In genomic region chr2:79265665-79266064, GRCm38 (mm10) we compare ENCODE assay signal across 8 mouse cellular contexts. TPM values are rescaled to one million over a fixed set of nuclear protein-coding genes. Genes with fewer than 3 reads are reported as not detected.
DNase-seq lines count a peak whose midpoint lies in the region; ATAC-seq and TF ChIP-seq lines count a peak whose summit lies in the region.

No protein-coding gene starts in this region.

- peak; percentile 88 for TF ChIP-seq CTCF in gastrocnemius, adult 2 months (IDR thresholded peaks at IDR 0.05)
- TF ChIP-seq CTCF in thymus, adult 2 months (IDR thresholded peaks at IDR 0.05; ENCODE audit: borderline replicate concordance, control insufficient read depth, extremely low read depth, insufficient read depth, low read length, poor library complexity), result no peak

- no peak for TF ChIP-seq POLR2A in thymus, adult 2 months (IDR thresholded peaks at IDR 0.05; ENCODE audit: control insufficient read depth, extremely low read depth, insufficient read depth, low read length, poor library complexity)

- H3K9me3 ChIP-seq in kidney, embryonic 14.5 days (ENCODE audit: control insufficient read depth, low read length), result no peaks in the 10 kb centered on the region

- peak; percentile 18 for DNase-seq in kidney, adult 11 months
- DNase-seq in MEL-GATA-1-ER (ENCODE audit: extremely low read depth, low read depth), result peak; percentile 49
- peak; percentile 40 for DNase-seq in cerebellum, adult 11 months
- DNase-seq in gastrocnemius, adult 2 months, result peak; percentile 68
- DNase-seq in left cerebral cortex, adult 11 months (ENCODE audit: low spot score), result peak; percentile 50
- DNase-seq in mesoderm, embryonic 11.5 days (ENCODE audit: low read depth, low spot score), result peak; percentile 34
- peak; percentile 86 for DNase-seq in thymus, adult 2 months

- WGBS in kidney, embryonic 14.5 days, result 45% methylated on average over 4 of the region's 4 CpGs
- 41% methylated on average over 4 of the region's 4 CpGs for WGBS in thymus, adult 2 months

- no peak overlapping the region for H3K4me2 ChIP-seq in kidney, embryonic 14.5 days (replicated peaks; ENCODE audit: low read depth, low read length)

- no peak for ATAC-seq in kidney, embryonic 14.5 days (ENCODE audit: low FRiP score, low TSS enrichment)

- H3K27ac ChIP-seq in kidney, embryonic 14.5 days (ENCODE audit: low read depth, low read length), result no peak overlapping the region
- no peak overlapping the region for H3K27ac ChIP-seq in gastrocnemius, adult 2 months
- H3K27ac ChIP-seq in thymus, adult 2 months (ENCODE audit: control insufficient read depth, insufficient read depth, low read length), result no peak overlapping the region

- no peaks in the 10 kb centered on the region for H3K27me3 ChIP-seq in kidney, embryonic 14.5 days (ENCODE audit: control insufficient read depth, insufficient read depth, low read length)
- no peaks in the 10 kb centered on the region for H3K27me3 ChIP-seq in thymus, adult 2 months (ENCODE audit: control insufficient read depth, insufficient read depth, low read length)

- no peaks in the 10 kb centered on the region for H3K36me3 ChIP-seq in kidney, embryonic 14.5 days (ENCODE audit: control insufficient read depth, insufficient read depth, low read length)
- H3K36me3 ChIP-seq in thymus, adult 2 months (ENCODE audit: control insufficient read depth, insufficient read depth, low read length), result peaks cover 10% of the 10 kb centered on the region

- no peak overlapping the region for H3K9ac ChIP-seq in kidney, embryonic 14.5 days (ENCODE audit: low read depth, low read length)

- intact Hi-C loops in gastrocnemius, adult 2 months (cut with DNase I), result loop anchor here (2.0 kb wide), 1 partner anchor 307 kb away; no protein-coding TSS in a partner anchor

- H3K4me1 ChIP-seq in kidney, embryonic 14.5 days (ENCODE audit: control insufficient read depth, insufficient read depth, low read length), result no peaks in the 10 kb centered on the region
- 0 out of 2 replicates have a peak, but pooled peaks cover 2% of the 10 kb centered on the region for H3K4me1 ChIP-seq in thymus, adult 2 months (replicated peaks; ENCODE audit: control insufficient read depth, insufficient read depth, low read length)

- H3K4me3 ChIP-seq in kidney, embryonic 14.5 days (ENCODE audit: low read length), result no peak overlapping the region
- no peak overlapping the region for H3K4me3 ChIP-seq in gastrocnemius, adult 2 months
- no peak overlapping the region for H3K4me3 ChIP-seq in thymus, adult 2 months (ENCODE audit: control insufficient read depth, insufficient read depth, low read length)

RNA-seq across cellular contexts. Expression of gene Itga4, which starts 10.4 kb away (rescaled TPM):
- polyA plus RNA-seq in kidney, embryonic 14.5 days (2014; fragmentation: Nextera tagmentation; extraction: Ambion mirVana), result 4.6 and 7.9 TPM in 2 replicates
- total RNA-seq in gastrocnemius, adult 2 months (2021), result 1 to 10 TPM; 2.8 to 3.4 TPM
- polyA plus RNA-seq in thymus, adult 2 months (2012; rRNA removed), result 26.2 and 27.5 TPM in 2 replicates

Comparison
In these comparisons a context has a peak if more than half of its experiments do, and no peak if none do; other contexts are left out.
1. DNase-seq: peak in every context shown above with its lines; median percentile 86 in thymus, adult 2 months; 68 in gastrocnemius, adult 2 months; 50 in left cerebral cortex, adult 11 months; 49 in MEL-GATA-1-ER; 40 in cerebellum, adult 11 months; 34 in mesoderm, embryonic 11.5 days; 18 in kidney, adult 11 months.